Mouse (Mus musculus) spleen, adult 12 weeks (tissue): ENCODE results near the gene Cdc42bpb.

Source experiments
- DNase-seq: peaks from one replicate; pipeline ENCODE4 v3.0.0; 2022; ENCODE audit warnings: low spot score

Gene Cdc42bpb

DNA sequence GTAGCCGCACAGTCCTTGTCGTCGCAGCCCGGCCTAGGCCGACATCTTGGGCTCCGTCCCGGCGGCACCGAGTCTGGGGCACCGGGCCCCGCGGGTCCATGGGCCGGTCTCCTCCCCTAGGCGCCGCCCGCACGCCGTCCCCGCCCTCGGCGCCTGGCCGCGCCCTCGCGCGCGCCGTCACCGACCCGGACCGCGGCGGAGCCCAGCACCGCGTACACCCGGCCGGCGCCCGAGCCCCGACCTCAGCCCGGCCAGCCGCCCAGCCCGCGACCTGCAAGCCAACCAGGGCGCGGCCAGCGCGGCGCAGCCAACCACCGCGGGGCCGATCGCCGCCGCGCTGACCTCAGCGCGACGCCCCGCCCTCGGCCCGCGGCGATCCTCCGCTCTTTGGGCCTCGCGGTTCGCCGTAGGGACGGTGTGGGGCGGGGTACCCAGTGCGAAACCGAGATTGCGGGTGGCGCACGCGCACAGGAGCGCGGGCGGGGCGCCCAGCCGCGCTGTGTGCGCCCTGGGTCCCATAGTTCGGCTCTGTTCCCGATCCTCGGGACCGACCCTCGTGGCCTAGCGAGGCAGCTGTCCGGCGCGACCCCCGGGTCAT, at the start of gene Cdc42bpb:
TSS of gene Cdc42bpb (minus strand) at position 343 of the 598 bp plus-strand sequence.
- DNase-seq = peak; percentile 33

GRCm38 (mm10) chr12:111425789-111426460, 48.4 kb upstream of the Cdc42bpb start:
- peak; percentile 84 for DNase-seq

DNA sequence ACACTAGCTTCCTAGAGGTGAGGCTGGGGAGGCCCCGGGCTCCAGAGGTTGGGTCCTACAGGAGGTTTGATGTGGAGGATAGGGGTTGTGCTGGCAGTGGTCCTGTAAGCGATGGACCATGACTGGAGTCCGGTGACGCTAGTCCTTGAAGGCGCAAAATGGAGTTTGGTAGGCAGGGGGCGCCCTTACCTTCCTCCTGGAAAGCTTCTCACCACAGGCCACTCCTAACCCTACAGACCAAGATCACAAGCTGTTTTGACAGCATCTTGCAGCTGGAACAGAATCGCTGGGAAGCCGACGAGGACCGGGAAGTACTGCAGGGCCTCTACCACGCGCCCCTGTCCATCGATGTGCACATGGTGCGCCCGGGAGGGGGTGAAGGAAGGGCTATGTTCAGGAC, 47.7 kb upstream of the Cdc42bpb start:
- DNase-seq = peak; percentile 70

DNA sequence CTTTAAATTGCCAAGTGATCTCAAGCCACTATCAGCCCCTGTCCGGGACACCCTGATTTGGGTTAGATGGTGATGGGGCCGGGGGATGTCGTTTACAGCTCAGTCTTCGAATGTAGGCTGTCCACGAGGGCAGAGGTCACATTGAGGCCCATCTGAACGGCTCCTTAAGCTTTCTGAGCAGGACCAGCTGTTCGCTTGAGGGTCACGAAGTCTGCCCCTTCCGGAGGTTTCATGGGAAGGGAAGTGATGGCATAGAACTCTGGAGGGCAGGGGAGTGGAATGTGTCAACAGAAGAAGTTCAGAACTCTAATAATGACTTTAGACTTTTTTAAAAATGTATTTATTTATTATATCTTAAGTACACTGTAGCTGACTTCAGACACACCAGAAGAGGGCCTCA, 47.0 kb upstream of the Cdc42bpb start:
- DNase-seq = no peak

DNA sequence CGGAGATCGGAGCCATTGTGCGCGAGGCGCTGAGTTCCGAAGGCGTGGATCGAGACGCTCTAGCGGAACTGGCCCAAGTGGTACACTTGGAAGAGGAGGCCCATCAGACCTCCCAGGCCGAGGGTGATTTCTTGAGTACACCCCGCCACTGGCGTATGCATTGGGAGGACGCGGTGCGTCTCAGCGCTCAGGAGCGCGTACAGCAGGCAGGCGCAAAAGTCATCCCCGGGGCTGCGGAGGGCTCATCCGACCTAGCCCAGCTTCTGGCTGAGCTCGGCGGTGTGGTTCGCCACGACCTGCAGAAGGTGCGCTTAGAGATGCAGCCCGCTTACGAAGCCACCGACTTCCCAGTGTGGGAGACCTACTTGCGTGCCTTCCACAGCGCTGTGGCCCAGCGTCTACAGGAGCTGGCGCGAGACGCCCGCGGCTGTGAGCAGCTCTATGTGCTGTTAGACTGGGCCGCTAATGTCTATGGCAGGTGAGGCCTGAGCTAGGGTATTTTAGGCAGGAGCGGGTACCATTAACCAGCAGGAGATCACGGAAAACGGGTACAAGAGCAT, 46.1 kb upstream of the Cdc42bpb start:
- no peak for DNase-seq

GRCm38 (mm10) chr12:111422852-111423251, 45.3 kb upstream of the Cdc42bpb start:
- DNase-seq = no peak

- DNase-seq = no peak
These were observed 43.6 kb upstream of the Cdc42bpb start for GRCm38 (mm10) chr12:111420946-111421709.

DNA sequence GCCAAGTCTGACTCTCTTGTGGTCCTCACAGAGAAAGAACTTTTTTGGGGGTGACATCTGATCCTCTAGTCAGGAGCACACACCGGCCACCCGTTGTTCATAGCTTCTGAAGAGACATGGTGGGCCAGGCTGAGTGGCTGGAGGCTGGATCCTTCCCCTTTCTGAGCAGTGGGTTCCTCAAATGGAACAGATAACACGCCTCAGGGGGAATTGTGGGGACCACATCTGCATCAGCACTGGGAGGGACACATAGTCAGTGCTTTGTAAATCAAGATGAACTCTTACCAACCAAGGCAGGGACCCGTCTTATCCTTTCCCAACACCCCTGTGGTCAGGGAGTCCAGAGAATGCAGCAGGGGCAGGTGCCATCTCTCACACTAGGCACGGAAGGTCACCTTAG, 42.4 kb upstream of the Cdc42bpb start:
- DNase-seq = no peak

- no peak for DNase-seq
These were observed 39.6 kb upstream of the Cdc42bpb start, which contains the start of gene Exoc3l4 for GRCm38 (mm10) chr12:111416921-111417779. Gene Exoc3l4, plus strand, starts transcription at chr12:111417017.

- peak; percentile 63 for DNase-seq
These were observed 35.8 kb upstream of the Cdc42bpb start for GRCm38 (mm10) chr12:111413300-111413699.

- DNase-seq = no peak
These were observed 35.2 kb upstream of the Cdc42bpb start for GRCm38 (mm10) chr12:111412581-111413284.

DNA sequence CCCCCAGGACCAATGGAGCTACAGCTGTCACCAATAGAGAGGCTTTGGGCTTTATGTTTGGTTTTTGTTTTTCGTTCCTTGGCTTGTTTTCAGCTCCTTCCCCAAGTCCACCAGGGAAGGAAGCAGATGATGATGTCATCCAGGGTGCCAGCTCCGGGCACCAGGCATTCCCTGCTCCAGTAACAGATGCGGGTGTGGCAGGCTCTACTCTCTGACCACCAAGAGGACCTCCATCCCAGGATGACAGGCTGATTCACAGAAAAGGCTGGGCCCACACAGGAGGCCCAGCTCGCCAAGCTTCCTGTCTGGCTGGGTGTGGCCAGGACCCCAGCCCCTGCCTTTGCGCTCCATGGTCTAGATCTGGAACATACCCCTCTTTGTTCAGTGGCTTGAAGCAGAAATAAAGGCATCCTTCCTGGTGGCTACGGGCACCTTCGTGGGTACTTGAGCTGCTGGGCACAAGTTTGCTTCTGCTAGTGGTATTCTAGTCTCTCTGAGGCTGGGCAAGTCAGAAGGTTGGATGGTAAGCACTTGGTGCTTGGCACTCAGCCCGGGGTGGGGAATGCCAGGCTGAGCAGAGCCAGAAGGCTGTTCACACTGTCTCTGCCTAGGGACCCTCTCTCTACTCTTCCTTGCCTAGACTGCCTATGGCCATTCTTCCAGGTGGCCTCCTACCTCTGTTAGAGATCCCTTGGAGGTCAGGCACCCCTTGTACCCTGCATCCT, 34.3 kb upstream of the Cdc42bpb start:
- no peak for DNase-seq

GRCm38 (mm10) chr12:111409583-111409982, 32.1 kb upstream of the Cdc42bpb start:
- no peak for DNase-seq

GRCm38 (mm10) chr12:111406622-111407021, 29.1 kb upstream of the Cdc42bpb start, which contains the start of gene Lbhd2:
Gene Lbhd2, plus strand, starts transcription at chr12:111406809.
- DNase-seq = no peak

DNA sequence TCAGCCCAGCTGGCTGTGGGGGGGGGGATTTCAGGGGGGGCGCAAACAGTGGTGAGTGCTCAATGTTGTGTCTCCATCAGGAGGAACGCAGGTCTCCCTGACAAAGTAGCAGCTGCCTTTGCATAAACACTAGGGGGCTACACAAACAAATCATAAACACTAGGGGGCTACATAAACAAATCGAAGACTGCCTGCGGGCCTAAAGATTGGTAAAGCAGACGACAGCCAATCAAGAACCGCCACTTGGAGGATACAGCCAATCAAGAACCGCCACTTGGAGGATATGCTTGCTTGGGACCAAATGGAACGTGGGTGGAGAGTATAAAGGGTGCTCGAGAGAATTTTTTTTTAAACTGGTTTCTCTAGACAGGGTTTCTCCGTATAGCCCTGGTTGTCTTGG, 27.4 kb upstream of the Cdc42bpb start:
- DNase-seq = no peak

DNA sequence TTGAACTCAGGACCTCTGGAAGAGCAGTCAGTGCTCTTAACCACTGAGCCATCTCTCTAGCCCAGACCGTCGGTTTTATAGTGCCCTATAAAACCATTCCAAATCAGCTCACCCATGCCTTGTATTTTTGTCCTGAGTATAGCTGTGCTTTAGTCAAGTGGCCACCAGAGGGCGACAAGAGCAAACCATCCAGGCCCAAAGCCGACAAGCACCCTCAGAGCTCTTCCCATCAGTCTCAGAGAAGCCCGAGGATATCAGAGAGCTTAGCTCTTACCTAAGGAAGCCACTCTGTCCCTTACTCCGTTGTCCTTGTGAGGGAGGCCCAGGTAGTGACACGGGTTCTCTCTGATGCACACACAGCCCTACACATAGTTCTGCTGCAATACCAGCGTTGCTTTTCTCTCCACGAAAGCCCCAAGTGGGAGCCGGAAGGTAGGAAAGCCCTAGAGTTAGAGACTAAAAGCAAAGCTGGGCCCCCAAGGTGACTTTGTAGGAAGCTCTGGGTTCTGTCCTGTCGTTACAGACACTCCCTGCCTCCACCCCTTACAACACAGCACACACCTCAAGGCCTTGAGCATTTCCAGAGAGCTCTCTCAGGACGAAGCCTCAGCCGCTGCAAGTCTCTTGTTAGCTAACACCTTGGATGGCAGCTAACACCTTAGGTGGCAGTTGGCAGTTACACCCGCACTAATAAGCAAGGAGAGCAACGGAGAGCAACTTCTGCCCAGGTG, 24.1 kb upstream of the Cdc42bpb start:
- DNase-seq = no peak

- no peak for DNase-seq
These were observed 19.5 kb upstream of the Cdc42bpb start for GRCm38 (mm10) chr12:111396997-111397396.

GRCm38 (mm10) chr12:111394008-111394407, 16.5 kb upstream of the Cdc42bpb start:
- DNase-seq = no peak

DNA sequence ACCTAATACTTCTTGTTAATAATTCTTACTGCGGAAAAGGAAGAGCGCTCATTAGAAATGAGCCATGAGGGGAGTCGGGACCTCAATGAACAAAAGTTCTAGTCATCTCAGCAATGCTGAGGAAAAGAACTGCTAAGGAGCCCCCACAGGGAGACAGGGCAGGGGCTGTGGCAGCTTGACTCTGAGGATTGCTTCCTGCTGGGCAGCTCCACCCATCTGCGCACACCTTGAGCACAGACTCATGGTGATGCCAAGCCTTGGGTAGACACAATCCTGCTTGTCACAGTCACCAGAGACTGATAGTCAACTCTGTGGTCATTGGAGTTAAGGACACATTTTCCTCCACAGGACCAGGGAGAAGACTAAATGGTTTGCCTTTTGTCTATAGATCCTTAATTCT, 9.6 kb upstream of the Cdc42bpb start:
- no peak for DNase-seq
